Mouse (Mus musculus): ENCODE measurements around the gene Gli3. TPM values are rescaled to one million over a fixed set of nuclear protein-coding genes. Genes with fewer than 3 reads are reported as not detected.

Gli3 gene
- polyA plus RNA-seq, 1 experiment = not detected

- H3K4me1 ChIP-seq (ENCODE audit: control insufficient read depth) = no peaks in the 10 kb centered on the region
- H3K9me3 ChIP-seq (ENCODE audit: control insufficient read depth, low read length) = no peaks in the 10 kb centered on the region
- no peaks in the 10 kb centered on the region for H3K27me3 ChIP-seq (ENCODE audit: control insufficient read depth)
- H3K4me3 ChIP-seq (replicated peaks) = no peak overlapping the region
- H3K36me3 ChIP-seq (ENCODE audit: control insufficient read depth) = no peaks in the 10 kb centered on the region
- no peak for TF ChIP-seq GATA1 (IDR thresholded peaks at IDR 0.05; ENCODE audit: low read length)
- no peak for TF ChIP-seq TAL1 (IDR thresholded peaks at IDR 0.05; ENCODE audit: low read length)
Measured at GRCm38 (mm10) chr13:15683006-15683405, 220.0 kb downstream of the Gli3 start.

GRCm38 (mm10) chr13:15688074-15688825, 225.2 kb downstream of the Gli3 start:
- Histone ChIP-seq H3K9me3 (ENCODE audit: control insufficient read depth, low read length) (no peaks in the 10 kb centered on the region), H3K36me3 (ENCODE audit: control insufficient read depth) (no peaks in the 10 kb centered on the region), H3K4me1 (ENCODE audit: control insufficient read depth) (no peaks in the 10 kb centered on the region), H3K27me3 (ENCODE audit: control insufficient read depth) (no peaks in the 10 kb centered on the region), H3K4me3 (replicated peaks) (no peak overlapping the region)
- TF ChIP-seq GATA1 (IDR thresholded peaks at IDR 0.05; ENCODE audit: low read length) = no peak
- TF ChIP-seq TAL1 (IDR thresholded peaks at IDR 0.05; ENCODE audit: low read length) = no peak

- Histone ChIP-seq H3K36me3 (ENCODE audit: control insufficient read depth) (no peaks in the 10 kb centered on the region), H3K4me3 (replicated peaks) (no peak overlapping the region), H3K9me3 (ENCODE audit: control insufficient read depth, low read length) (no peaks in the 10 kb centered on the region), H3K4me1 (ENCODE audit: control insufficient read depth) (no peaks in the 10 kb centered on the region), H3K27me3 (ENCODE audit: control insufficient read depth) (no peaks in the 10 kb centered on the region)
- TF ChIP-seq GATA1 (IDR thresholded peaks at IDR 0.05; ENCODE audit: low read length) (no peak), TAL1 (IDR thresholded peaks at IDR 0.05; ENCODE audit: low read length) (no peak)
Measured at GRCm38 (mm10) chr13:15688826-15689501, 225.9 kb downstream of the Gli3 start.

GRCm38 (mm10) chr13:15691751-15692464, 228.9 kb downstream of the Gli3 start:
- TF ChIP-seq TAL1 (IDR thresholded peaks at IDR 0.05; ENCODE audit: low read length) (no peak), GATA1 (IDR thresholded peaks at IDR 0.05; ENCODE audit: low read length) (no peak)
- Histone ChIP-seq H3K27me3 (ENCODE audit: control insufficient read depth) (no peaks in the 10 kb centered on the region), H3K36me3 (ENCODE audit: control insufficient read depth) (no peaks in the 10 kb centered on the region), H3K4me3 (replicated peaks) (no peak overlapping the region), H3K4me1 (ENCODE audit: control insufficient read depth) (no peaks in the 10 kb centered on the region), H3K9me3 (ENCODE audit: control insufficient read depth, low read length) (no peaks in the 10 kb centered on the region)

GRCm38 (mm10) chr13:15692465-15692809, 229.4 kb downstream of the Gli3 start:
- Histone ChIP-seq H3K4me3 (replicated peaks) (no peak overlapping the region), H3K27me3 (ENCODE audit: control insufficient read depth) (no peaks in the 10 kb centered on the region), H3K4me1 (ENCODE audit: control insufficient read depth) (no peaks in the 10 kb centered on the region), H3K9me3 (ENCODE audit: control insufficient read depth, low read length) (no peaks in the 10 kb centered on the region), H3K36me3 (ENCODE audit: control insufficient read depth) (no peaks in the 10 kb centered on the region)
- TF ChIP-seq TAL1 (IDR thresholded peaks at IDR 0.05; ENCODE audit: low read length) = no peak
- no peak for TF ChIP-seq GATA1 (IDR thresholded peaks at IDR 0.05; ENCODE audit: low read length)

- no peaks in the 10 kb centered on the region for H3K36me3 ChIP-seq (ENCODE audit: control insufficient read depth)
- H3K4me1 ChIP-seq (ENCODE audit: control insufficient read depth) = no peaks in the 10 kb centered on the region
- H3K4me3 ChIP-seq (replicated peaks) = no peak overlapping the region
- no peaks in the 10 kb centered on the region for H3K9me3 ChIP-seq (ENCODE audit: control insufficient read depth, low read length)
- no peaks in the 10 kb centered on the region for H3K27me3 ChIP-seq (ENCODE audit: control insufficient read depth)
- TF ChIP-seq GATA1 (IDR thresholded peaks at IDR 0.05; ENCODE audit: low read length) (no peak), TAL1 (IDR thresholded peaks at IDR 0.05; ENCODE audit: low read length) (no peak)
Measured at GRCm38 (mm10) chr13:15698284-15698683, 235.2 kb downstream of the Gli3 start.

- Histone ChIP-seq H3K36me3 (ENCODE audit: control insufficient read depth) (no peaks in the 10 kb centered on the region), H3K4me1 (ENCODE audit: control insufficient read depth) (no peaks in the 10 kb centered on the region), H3K9me3 (ENCODE audit: control insufficient read depth, low read length) (no peaks in the 10 kb centered on the region), H3K27me3 (ENCODE audit: control insufficient read depth) (no peaks in the 10 kb centered on the region), H3K4me3 (replicated peaks) (no peak overlapping the region)
- no peak for TF ChIP-seq GATA1 (IDR thresholded peaks at IDR 0.05; ENCODE audit: low read length)
- TF ChIP-seq TAL1 (IDR thresholded peaks at IDR 0.05; ENCODE audit: low read length) = no peak
Measured at GRCm38 (mm10) chr13:15699116-15699515, 236.1 kb downstream of the Gli3 start.

- Histone ChIP-seq H3K4me3 (replicated peaks) (no peak overlapping the region), H3K27me3 (ENCODE audit: control insufficient read depth) (no peaks in the 10 kb centered on the region), H3K36me3 (ENCODE audit: control insufficient read depth) (no peaks in the 10 kb centered on the region), H3K9me3 (ENCODE audit: control insufficient read depth, low read length) (no peaks in the 10 kb centered on the region), H3K4me1 (ENCODE audit: control insufficient read depth) (no peaks in the 10 kb centered on the region)
- TF ChIP-seq GATA1 (IDR thresholded peaks at IDR 0.05; ENCODE audit: low read length) (no peak), TAL1 (IDR thresholded peaks at IDR 0.05; ENCODE audit: low read length) (no peak)
Measured at GRCm38 (mm10) chr13:15704669-15705068, 241.6 kb downstream of the Gli3 start.

- H3K27me3 ChIP-seq (ENCODE audit: control insufficient read depth) = no peaks in the 10 kb centered on the region
- H3K4me1 ChIP-seq (ENCODE audit: control insufficient read depth) = no peaks in the 10 kb centered on the region
- TF ChIP-seq GATA1 (IDR thresholded peaks at IDR 0.05; ENCODE audit: low read length) (no peak), TAL1 (IDR thresholded peaks at IDR 0.05; ENCODE audit: low read length) (no peak)
- H3K9me3 ChIP-seq (ENCODE audit: control insufficient read depth, low read length) = no peaks in the 10 kb centered on the region
- H3K4me3 ChIP-seq (replicated peaks) = no peak overlapping the region
- H3K36me3 ChIP-seq (ENCODE audit: control insufficient read depth) = no peaks in the 10 kb centered on the region
Measured at GRCm38 (mm10) chr13:15707481-15707881, 244.4 kb downstream of the Gli3 start.
